Mouse (Mus musculus) T-helper 2 cell (primary cell): ENCODE results near the gene Ctrl.
"Not testable (repeated sequence)": the region's sequence is repeated elsewhere in the genome, so short reads cannot be mapped to it uniquely, and the experiment has no call there.

Source experiments
- in situ Hi-C: fragments of 300-600 bp; cut with MboI, MseI; formaldehyde crosslinking; loops from one replicate; pipeline ENCODE4 v1.15.1; 2025; ENCODE audit warnings: high pct_unique_total_duplicates

Gene Ctrl

DNA sequence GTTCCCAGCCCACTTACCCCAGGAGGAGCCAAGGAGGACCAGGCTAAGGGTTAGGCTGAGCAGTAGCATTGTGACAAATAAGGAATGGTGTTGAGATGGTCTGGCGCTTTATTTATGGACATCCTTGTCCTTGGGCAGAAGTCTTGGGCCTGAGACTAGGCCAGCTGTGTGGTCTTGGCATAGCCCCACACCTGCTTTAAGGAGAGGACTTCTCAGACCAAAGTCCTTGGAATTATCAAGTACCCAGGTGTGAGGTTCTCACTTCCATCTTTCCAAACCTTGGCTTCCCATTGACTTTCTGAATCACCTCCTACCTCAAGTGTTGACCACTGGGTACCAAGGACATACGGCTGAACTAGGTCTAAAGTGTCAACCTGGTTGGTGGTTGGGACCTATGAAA, at the start of gene Ctrl:
Gene Ctrl (minus strand): TSS at position 101 of the 400 bp plus-strand sequence.
- in situ Hi-C loops = loop anchor here (5.0 kb wide), 1 partner anchor 944 kb away; no protein-coding TSS in a partner anchor

GRCm38 (mm10) chr8:105983406-105983805, 49.7 kb upstream of the Ctrl start:
- in situ Hi-C loops = not testable (repeated sequence)

- in situ Hi-C loops = no loop called here
These were observed 47.5 kb upstream of the Ctrl start for GRCm38 (mm10) chr8:105981146-105981545.

DNA sequence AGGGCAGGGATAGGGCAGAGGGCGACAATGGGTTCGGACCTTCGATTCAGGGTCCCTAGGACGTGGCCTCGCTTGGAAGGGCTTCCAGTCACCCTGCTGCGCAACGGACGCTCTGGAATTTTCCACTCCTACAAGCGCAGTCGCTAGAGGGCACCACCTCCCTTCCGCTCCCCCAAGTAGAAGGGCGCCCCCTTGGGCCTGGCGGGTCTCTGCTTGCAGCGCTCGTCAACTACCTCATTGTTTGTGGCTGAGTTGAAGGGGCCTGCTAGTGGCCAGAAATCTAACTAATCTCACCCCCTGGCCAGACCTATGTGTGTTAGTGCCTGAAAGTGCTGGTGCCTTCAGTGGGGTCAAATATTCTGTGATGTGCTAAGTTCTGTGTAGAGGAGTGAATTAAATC, 45.7 kb upstream of the Ctrl start, which contains the start of gene Dpep3:
Gene Dpep3 (minus strand): TSS at position 105 of the 400 bp plus-strand sequence.
- in situ Hi-C loops = no loop called here

DNA sequence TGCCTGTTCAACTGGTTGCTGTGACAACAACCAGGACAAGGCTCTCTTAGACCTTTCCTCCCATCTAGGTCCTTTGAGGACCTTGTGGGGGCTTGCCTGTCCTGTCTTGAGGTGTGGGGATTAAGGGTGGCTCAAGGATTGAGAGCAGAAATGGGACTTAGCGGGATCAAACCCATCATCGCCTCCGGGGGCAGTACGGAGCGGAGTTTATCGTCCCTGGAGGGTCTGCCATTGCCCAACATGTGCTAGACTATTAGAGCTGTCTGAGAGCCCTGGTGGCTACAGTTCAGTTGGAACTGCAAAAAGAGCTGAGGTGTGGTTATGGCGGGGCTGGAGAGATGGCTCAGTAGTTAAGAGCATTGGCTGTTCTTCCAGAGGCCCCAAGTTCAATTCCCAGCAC, 41.7 kb upstream of the Ctrl start:
- in situ Hi-C loops = no loop called here

GRCm38 (mm10) chr8:105971019-105971720, 37.5 kb upstream of the Ctrl start:
- in situ Hi-C loops = no loop called here

GRCm38 (mm10) chr8:105969367-105969766, 35.7 kb upstream of the Ctrl start:
- in situ Hi-C loops = no loop called here

GRCm38 (mm10) chr8:105966692-105967311, 33.1 kb upstream of the Ctrl start:
- in situ Hi-C loops = no loop called here

DNA sequence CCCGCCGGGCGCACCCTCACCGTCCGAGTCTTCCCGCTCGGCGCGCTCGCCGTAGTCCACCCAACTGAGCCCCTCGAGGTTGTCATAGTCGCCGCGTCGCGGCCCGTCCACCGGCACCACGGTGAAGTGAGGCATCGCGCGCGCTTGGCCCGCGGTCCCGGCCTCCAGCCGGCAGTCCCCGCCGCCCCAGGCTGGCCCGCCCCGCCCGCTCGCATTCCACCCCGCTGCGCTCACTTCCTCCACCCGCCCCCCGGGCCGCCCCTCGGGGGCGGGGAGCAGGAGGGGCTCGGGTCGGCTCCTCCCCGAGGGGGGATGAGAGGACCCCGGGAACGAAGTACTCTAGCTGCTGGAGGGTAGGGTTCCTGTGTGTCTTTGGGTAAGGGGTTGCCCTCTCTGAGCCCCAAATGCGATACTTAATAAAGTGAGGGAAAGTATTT, 32.3 kb upstream of the Ctrl start, which contains the start of gene Slc12a4:
Gene Slc12a4 (minus strand): TSS at position 193 of the 437 bp plus-strand sequence.
- in situ Hi-C loops = no loop called here

- in situ Hi-C loops = no loop called here
These were observed 31.7 kb upstream of the Ctrl start for GRCm38 (mm10) chr8:105965266-105965904.

GRCm38 (mm10) chr8:105964506-105965265, 31.0 kb upstream of the Ctrl start:
- in situ Hi-C loops = no loop called here

- in situ Hi-C loops = no loop called here
These were observed 27.9 kb upstream of the Ctrl start for GRCm38 (mm10) chr8:105961536-105961935.

DNA sequence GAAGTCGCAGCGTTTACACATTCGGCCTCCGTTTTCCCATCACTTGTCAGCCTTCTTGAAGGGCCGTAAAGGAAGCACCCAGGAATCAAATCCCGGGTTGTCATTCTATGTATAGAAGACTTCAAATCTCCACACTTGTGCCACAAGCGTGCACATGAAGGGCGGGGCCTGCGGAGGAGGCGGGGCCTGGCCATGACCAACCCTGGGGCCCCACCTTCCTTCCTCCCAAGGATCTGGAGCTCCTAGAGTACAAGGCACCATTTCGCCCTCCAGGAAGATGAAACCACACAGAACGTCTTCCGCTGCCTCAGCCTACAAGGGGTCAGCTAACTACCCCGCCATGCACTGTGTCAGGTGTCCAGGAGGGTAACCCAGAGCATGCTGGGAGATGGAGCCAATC, 27.4 kb upstream of the Ctrl start:
- in situ Hi-C loops = no loop called here

GRCm38 (mm10) chr8:105959350-105959749, 25.7 kb upstream of the Ctrl start:
- in situ Hi-C loops = no loop called here

DNA sequence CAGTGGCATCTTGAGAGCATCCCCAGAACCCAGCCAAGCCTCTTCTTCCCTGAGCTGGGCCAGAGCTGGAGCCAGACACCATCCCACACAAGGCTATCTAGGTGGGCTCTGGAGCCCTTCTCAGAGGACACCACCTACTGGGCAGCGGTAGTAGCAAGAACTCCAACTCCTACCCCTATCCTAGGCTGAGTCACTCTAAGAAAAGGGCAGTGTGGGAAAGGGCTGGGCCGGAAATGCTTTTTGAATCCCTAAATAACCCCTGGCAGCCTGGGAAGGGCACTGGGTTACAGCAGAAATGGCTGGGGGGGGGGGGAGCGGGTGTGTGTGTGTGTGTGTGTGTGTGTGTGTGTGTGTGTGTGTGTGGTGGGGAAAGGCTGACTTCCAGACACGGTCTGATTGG, 24.2 kb upstream of the Ctrl start:
- in situ Hi-C loops = no loop called here

DNA sequence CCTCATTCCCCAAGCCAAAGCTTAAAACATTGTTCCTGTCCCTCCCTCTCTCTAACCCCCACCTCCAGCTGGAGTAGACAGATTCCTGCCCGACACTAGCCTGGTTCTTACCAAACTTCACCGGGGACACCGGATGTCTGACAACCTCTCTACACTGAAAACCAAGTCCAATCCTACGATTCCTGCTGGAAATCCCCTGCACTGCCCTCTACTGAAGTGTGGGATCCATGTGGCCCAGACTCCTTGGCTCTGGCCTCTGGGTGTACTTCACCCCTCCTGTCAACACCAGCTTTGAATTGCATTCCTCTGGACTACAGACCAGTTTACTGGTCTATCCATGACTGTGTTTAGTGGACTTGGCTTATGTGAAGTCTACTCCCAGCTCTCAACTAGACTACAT, 22.9 kb upstream of the Ctrl start:
- in situ Hi-C loops = no loop called here

DNA sequence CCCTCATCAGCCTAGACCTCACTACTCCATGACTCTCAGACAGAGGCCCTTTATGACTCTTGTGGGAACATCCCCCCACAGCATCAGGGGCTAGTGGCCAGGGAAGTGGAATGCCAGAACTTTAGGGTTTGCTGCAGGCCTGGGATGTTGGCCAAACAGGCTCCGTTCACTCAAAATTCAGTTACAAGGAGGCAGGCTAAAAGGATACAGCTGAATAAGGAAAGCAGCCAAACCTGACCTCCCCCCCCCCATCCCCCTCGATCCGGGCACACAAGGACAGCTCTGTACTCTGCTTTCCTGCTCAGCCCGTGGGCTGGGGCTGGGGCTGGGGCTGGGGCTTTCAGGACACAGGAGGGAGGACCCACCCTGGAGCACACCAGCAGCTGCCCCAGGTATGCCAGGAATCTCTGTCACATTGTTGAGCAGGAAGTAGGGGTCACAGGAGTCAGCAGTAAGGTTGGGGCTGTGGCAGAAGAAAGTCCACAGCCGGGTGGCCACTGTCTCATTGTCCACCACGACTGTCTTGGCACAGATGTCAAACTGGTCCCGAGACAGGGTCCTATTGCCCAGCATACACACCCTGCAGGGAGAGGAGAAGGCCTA, 17.5 kb upstream of the Ctrl start:
- in situ Hi-C loops = no loop called here

GRCm38 (mm10) chr8:105949350-105949749, 15.7 kb upstream of the Ctrl start:
- in situ Hi-C loops = no loop called here

GRCm38 (mm10) chr8:105943321-105943739, 9.7 kb upstream of the Ctrl start, which contains the start of gene Lcat:
Gene Lcat, minus strand, starts transcription at chr8:105943382.
- in situ Hi-C loops = no loop called here

DNA sequence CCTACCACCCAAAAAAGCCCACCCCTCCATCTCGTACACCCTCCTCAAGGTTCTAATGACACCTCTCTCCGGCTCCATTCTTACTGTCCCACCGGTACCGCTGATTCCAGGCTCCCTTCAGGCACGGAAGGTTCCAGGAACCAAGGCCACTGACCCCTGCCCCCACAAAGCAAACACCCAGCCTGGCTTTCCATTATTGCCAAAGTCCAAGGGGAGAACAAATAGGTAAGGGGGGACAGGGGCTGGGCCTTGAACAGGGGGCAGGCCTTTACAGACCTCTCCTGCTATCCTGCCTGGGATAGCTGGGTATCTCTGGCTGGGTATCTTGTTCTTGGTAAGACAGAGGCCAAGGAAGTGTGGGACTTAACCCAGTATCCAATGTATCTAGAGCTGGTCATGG, 8.9 kb upstream of the Ctrl start:
- in situ Hi-C loops = no loop called here

GRCm38 (mm10) chr8:105942026-105942425, 8.4 kb upstream of the Ctrl start:
- in situ Hi-C loops = no loop called here
